Mouse (Mus musculus): Measurements from ENCODE around the gene Nfib.

GRCm38 (mm10) chr4:82641066-82641680, 64.4 kb downstream of the Nfib start:
- TF ChIP-seq CTCF (IDR thresholded peaks at IDR 0.05; ENCODE audit: low read depth) = no peak
- no peak for TF ChIP-seq EP300 (IDR thresholded peaks at IDR 0.05; ENCODE audit: low read depth)

All from liver, embryonic 14.5 days (tissue).